Mouse (Mus musculus) ES-E14 (cell line): ENCODE measurements at regions not wholly inside any gene's neighbourhood (a gene's known extent, or its start where the extent isn't known, plus 50 kb on each side); places are given as distances from the start of the nearest gene placed in this dataset.

ENCODE experiments used
- CHD2 ChIP-seq: IDR thresholded peaks from 2 replicates; pipeline ENCODE4 v1.6.1; 2014; ENCODE audit warnings: mild to moderate bottlenecking, low read depth, low read length, inconsistent platforms
- MAFK ChIP-seq: IDR thresholded peaks from 2 replicates; pipeline ENCODE4 v1.6.1; 2014; ENCODE audit warnings: mild to moderate bottlenecking, low read depth, low read length, inconsistent platforms; ENCODE audit not compliant: insufficient read depth

GRCm38 (mm10) chr16:29993111-29993510 lies 71.1 kb upstream of the Hes1 start:
- TF ChIP-seq MAFK = no peak
- no peak for TF ChIP-seq CHD2
